In genomic region chr6:53398297-53399140, GRCm38 (mm10) we compare ENCODE assay signal across 12 mouse cellular contexts.
DNase-seq lines count a peak whose midpoint lies in the region; ATAC-seq lines count a peak whose summit lies in the region.
"Had no signal": no experiment of that assay in that cellular context is flagged by ENCODE, and none has a peak within 500 bp of the region (broad histone marks: within the 10 kb centered on the region; RNA-seq: fewer than 3 reads in every experiment).

No protein-coding gene starts in this region.

- peak overlapping the region; percentile 2; the same call in 1 of the 2 replicates for H3K4me2 ChIP-seq in heart, embryonic 16.5 days (ENCODE audit: low read depth, low read length)
- H3K4me2 ChIP-seq in embryonic facial prominence, embryonic 14.5 days (ENCODE audit: low read depth, low read length) = peak overlapping the region; percentile 39
- peak overlapping the region; percentile 36 for H3K4me2 ChIP-seq in midbrain, embryonic 16.5 days (ENCODE audit: low read length)
- H3K4me2 ChIP-seq: liver, embryonic 12.5 days had no signal

- 40% methylated on average over 18 of the region's 18 CpGs for WGBS in heart, embryonic 16.5 days
- WGBS in embryonic facial prominence, embryonic 14.5 days = 20% methylated on average over 18 of the region's 18 CpGs
- 30% methylated on average over 18 of the region's 18 CpGs for WGBS in midbrain, embryonic 16.5 days

- H3K27ac ChIP-seq in heart, embryonic 16.5 days (ENCODE audit: low read length) = no peak overlapping the region
- peak overlapping the region; percentile 48; the same call in 1 of the 2 replicates for H3K27ac ChIP-seq in embryonic facial prominence, embryonic 14.5 days (replicated peaks; ENCODE audit: low read depth, low read length)
- H3K27ac ChIP-seq in midbrain, embryonic 16.5 days (ENCODE audit: low read length) = no peak overlapping the region
- H3K27ac ChIP-seq: liver, embryonic 12.5 days had no signal

- H3K9ac ChIP-seq in heart, embryonic 16.5 days (ENCODE audit: low read length) = no peak overlapping the region
- no peak overlapping the region for H3K9ac ChIP-seq in embryonic facial prominence, embryonic 14.5 days (ENCODE audit: low read depth, low read length)
- H3K9ac ChIP-seq in midbrain, embryonic 16.5 days (ENCODE audit: low read depth, low read length) = no peak overlapping the region
- H3K9ac ChIP-seq: liver, embryonic 12.5 days had no signal

- intact Hi-C loops in heart, postnatal 14 days (cut with DNase I) = no loop called here
- intact Hi-C loops in gastrocnemius, postnatal 14 days (cut with DNase I; ENCODE audit: low total_unique reads) = no loop called here

- no peak overlapping the region for H3K4me3 ChIP-seq in heart, embryonic 16.5 days (ENCODE audit: low read length)
- no peak overlapping the region for H3K4me3 ChIP-seq in embryonic facial prominence, embryonic 14.5 days (ENCODE audit: low read depth, low read length)
- no peak overlapping the region for H3K4me3 ChIP-seq in midbrain, embryonic 16.5 days (ENCODE audit: low read depth, low read length)
- H3K4me3 ChIP-seq: liver, embryonic 12.5 days; myocyte had no signal

- H3K4me1 ChIP-seq in heart, embryonic 16.5 days (ENCODE audit: control insufficient read depth, insufficient read depth, low read length) = peaks cover 2% of the 10 kb centered on the region; the same call in 1 of the 2 replicates
- H3K4me1 ChIP-seq in embryonic facial prominence, embryonic 14.5 days (ENCODE audit: control insufficient read depth, insufficient read depth, low read length) = peaks cover 33% of the 10 kb centered on the region
- H3K4me1 ChIP-seq in midbrain, embryonic 16.5 days (ENCODE audit: control insufficient read depth, insufficient read depth, low read length) = peaks cover 15% of the 10 kb centered on the region
- H3K4me1 ChIP-seq: liver, embryonic 12.5 days had no signal

- no peak for ATAC-seq in heart, embryonic 16.5 days (replicated peaks; ENCODE audit: extremely low read depth, insufficient read depth, low FRiP score)
- no peak; the same call in 1 of the 2 replicates for ATAC-seq in embryonic facial prominence, embryonic 14.5 days (ENCODE audit: low read depth)
- no peak for ATAC-seq in midbrain, embryonic 16.5 days
- ATAC-seq: liver, embryonic 12.5 days had no signal

- H3K27me3 ChIP-seq in heart, embryonic 16.5 days (ENCODE audit: control insufficient read depth, insufficient read depth, low read length) = no peaks in the 10 kb centered on the region
- no peaks in the 10 kb centered on the region for H3K27me3 ChIP-seq in embryonic facial prominence, embryonic 14.5 days (replicated peaks; ENCODE audit: control insufficient read depth, insufficient read depth, low read length)
- H3K27me3 ChIP-seq in midbrain, embryonic 16.5 days (ENCODE audit: control insufficient read depth, insufficient read depth, low read depth, low read length) = no peaks in the 10 kb centered on the region
- H3K27me3 ChIP-seq: liver, embryonic 12.5 days had no signal

- H3K36me3 ChIP-seq in heart, embryonic 16.5 days (ENCODE audit: control insufficient read depth, insufficient read depth) = no peaks in the 10 kb centered on the region
- no peaks in the 10 kb centered on the region for H3K36me3 ChIP-seq in embryonic facial prominence, embryonic 14.5 days (ENCODE audit: control insufficient read depth, insufficient read depth, low read length)
- no peaks in the 10 kb centered on the region for H3K36me3 ChIP-seq in midbrain, embryonic 16.5 days (ENCODE audit: control insufficient read depth, insufficient read depth, low read length)
- H3K36me3 ChIP-seq: liver, embryonic 12.5 days had no signal

- no peaks in the 10 kb centered on the region for H3K9me3 ChIP-seq in heart, embryonic 16.5 days (replicated peaks; ENCODE audit: control insufficient read depth, low read length)
- no peaks in the 10 kb centered on the region for H3K9me3 ChIP-seq in embryonic facial prominence, embryonic 14.5 days (ENCODE audit: control insufficient read depth, low read length)
- H3K9me3 ChIP-seq in midbrain, embryonic 16.5 days (replicated peaks; ENCODE audit: control insufficient read depth, low read length, poor library complexity, severe bottlenecking) = no peaks in the 10 kb centered on the region
- H3K9me3 ChIP-seq: liver, embryonic 12.5 days had no signal

- DNase-seq in heart, postnatal 14 days = no peak
- DNase-seq in embryo, embryonic 10 days (ENCODE audit: low spot score) = peak; percentile 21
- DNase-seq in embryonic facial prominence, embryonic 14.5 days (ENCODE audit: low spot score) = peak; percentile 70
- no peak for DNase-seq in adrenal gland, adult 8-10 months
- no peak for DNase-seq in layer of hippocampus, adult 9-10 months (ENCODE audit: low spot score)
- DNase-seq in gastrocnemius, postnatal 14 days = no peak
- DNase-seq: cerebellum, adult 9-10 months; kidney, postnatal 36 days had no signal

Comparison
In these comparisons a context has a peak if more than half of its experiments do, and no peak if none do; other contexts are left out.
1. DNase-seq: peak in embryo, embryonic 10 days (single experiment) and embryonic facial prominence, embryonic 14.5 days (single experiment); none in heart, postnatal 14 days (0 of 2), adrenal gland, adult 8-10 months (single experiment), layer of hippocampus, adult 9-10 months (single experiment) and gastrocnemius, postnatal 14 days (single experiment).
2. Peak in every context shown above with its lines, with median percentiles within 50 percentile points of each other: H3K4me2 ChIP-seq.